Mouse (Mus musculus): ENCODE results near the gene Ogt. TPM values are rescaled to one million over a fixed set of nuclear protein-coding genes. Genes with fewer than 3 reads are reported as not detected.
A peak's percentile ranks its signal among the peaks of the same experiment; 100 is the strongest.

Ogt gene
- polyA plus RNA-seq, 1 experiment from 2014 or later: 182 TPM

GRCm38 (mm10) chrX:101640194-101641160 lies 617 bp downstream of the Ogt start:
- WGBS: 15% methylated on average over 45 of the region's 45 CpGs
- DNase-seq (ENCODE audit: low spot score) (peak; percentile 56), ATAC-seq (ENCODE audit: low read depth) (peak; percentile 38)
- Histone ChIP-seq H3K4me3 (ENCODE audit: low read depth, low read length) (peak overlapping the region; percentile 66), H3K4me1 (ENCODE audit: control insufficient read depth, insufficient read depth, low read length) (0 out of 2 replicates have a peak, but pooled peaks cover 5% of the 10 kb centered on the region), H3K4me2 (ENCODE audit: low read depth, low read length) (peak overlapping the region; percentile 68), H3K27ac (replicated peaks; ENCODE audit: low read depth, low read length) (peak overlapping the region; percentile 90), H3K27me3 (replicated peaks; ENCODE audit: control insufficient read depth, insufficient read depth, low read length) (peaks cover 24% of the 10 kb centered on the region), H3K9ac (ENCODE audit: low read depth, low read length) (peak overlapping the region; percentile 84), H3K9me3 (ENCODE audit: control insufficient read depth, low read length) (no peaks in the 10 kb centered on the region), H3K36me3 (ENCODE audit: control insufficient read depth, insufficient read depth, low read length) (peaks cover 7% of the 10 kb centered on the region; the same call in 1 of the 2 replicates)

DNA sequence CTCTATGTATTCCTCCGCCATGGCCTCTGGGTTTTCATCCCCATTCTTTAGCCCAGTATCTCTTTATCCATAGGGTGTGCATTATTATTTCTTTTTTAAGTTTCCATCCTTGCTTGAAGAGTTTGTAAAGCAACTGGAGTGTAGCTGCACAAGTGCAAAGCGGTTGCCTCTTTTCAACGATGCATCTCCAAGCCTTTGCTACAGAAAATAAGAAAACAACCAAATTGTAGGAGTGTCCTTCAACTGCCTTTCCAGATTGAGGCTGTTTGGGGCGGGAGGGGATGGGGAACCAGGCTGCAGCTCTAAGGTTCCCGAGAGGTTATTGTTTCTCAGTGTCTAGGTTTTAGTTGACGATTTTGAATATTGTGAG lies 1.3 kb downstream of the Ogt start:
- H3K9me3 ChIP-seq (ENCODE audit: control insufficient read depth, low read length): no peaks in the 10 kb centered on the region
- WGBS: 15% methylated on average over 6 of the region's 6 CpGs
- peak overlapping the region; percentile 90 for H3K27ac ChIP-seq (replicated peaks; ENCODE audit: low read depth, low read length)
- H3K4me2 ChIP-seq (ENCODE audit: low read depth, low read length): peak overlapping the region; percentile 68
- H3K36me3 ChIP-seq (ENCODE audit: control insufficient read depth, insufficient read depth, low read length): peaks cover 8% of the 10 kb centered on the region; the same call in 1 of the 2 replicates
- ATAC-seq (ENCODE audit: low read depth): no peak
- peaks cover 24% of the 10 kb centered on the region for H3K27me3 ChIP-seq (replicated peaks; ENCODE audit: control insufficient read depth, insufficient read depth, low read length)
- H3K4me1 ChIP-seq (ENCODE audit: control insufficient read depth, insufficient read depth, low read length): 0 out of 2 replicates have a peak, but pooled peaks cover 5% of the 10 kb centered on the region
- peak overlapping the region; percentile 84 for H3K9ac ChIP-seq (ENCODE audit: low read depth, low read length)
- DNase-seq (ENCODE audit: low spot score): peak; percentile 3
- peak overlapping the region; percentile 66 for H3K4me3 ChIP-seq (ENCODE audit: low read depth, low read length)

DNA sequence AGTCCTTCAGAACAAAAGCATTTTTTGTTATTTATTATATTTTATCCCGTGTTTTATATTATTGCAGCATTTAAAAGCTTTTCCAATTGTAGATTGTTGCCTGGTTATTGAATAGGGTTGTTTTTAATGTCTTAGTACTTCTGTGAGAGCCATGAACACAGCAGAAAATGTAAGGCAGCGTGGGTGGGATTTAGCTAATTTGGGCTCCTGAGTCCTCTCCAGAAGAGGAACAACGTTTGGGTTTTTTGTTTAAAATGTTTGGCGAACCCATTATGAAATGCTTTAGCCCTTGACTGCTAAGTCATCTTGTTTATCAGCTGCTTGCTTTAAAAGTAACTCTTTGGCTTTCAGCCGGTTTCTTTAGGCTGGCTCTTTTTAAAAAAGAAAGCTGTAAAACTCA lies 2.2 kb downstream of the Ogt start:
- Histone ChIP-seq H3K4me3 (ENCODE audit: low read depth, low read length) (peak overlapping the region; percentile 66), H3K27ac (replicated peaks; ENCODE audit: low read depth, low read length) (no peak overlapping the region), H3K4me1 (ENCODE audit: control insufficient read depth, insufficient read depth, low read length) (0 out of 2 replicates have a peak, but pooled peaks cover 2% of the 10 kb centered on the region), H3K4me2 (ENCODE audit: low read depth, low read length) (peak overlapping the region; percentile 68), H3K9me3 (ENCODE audit: control insufficient read depth, low read length) (no peaks in the 10 kb centered on the region), H3K36me3 (ENCODE audit: control insufficient read depth, insufficient read depth, low read length) (peaks cover 8% of the 10 kb centered on the region; the same call in 1 of the 2 replicates), H3K9ac (ENCODE audit: low read depth, low read length) (peak overlapping the region; percentile 84), H3K27me3 (replicated peaks; ENCODE audit: control insufficient read depth, insufficient read depth, low read length) (peaks cover 24% of the 10 kb centered on the region)
- WGBS: 18% methylated on average over 5 of the region's 5 CpGs
- DNase-seq (ENCODE audit: low spot score) (no peak), ATAC-seq (ENCODE audit: low read depth) (no peak)

GRCm38 (mm10) chrX:101645286-101645685 lies 5.4 kb downstream of the Ogt start:
- WGBS: 71% methylated on average over 2 of the region's 2 CpGs
- peaks cover 3% of the 10 kb centered on the region; the same call in 1 of the 2 replicates for H3K27me3 ChIP-seq (replicated peaks; ENCODE audit: control insufficient read depth, insufficient read depth, low read length)
- no peak overlapping the region for H3K4me3 ChIP-seq (ENCODE audit: low read depth, low read length)
- no peak overlapping the region for H3K4me2 ChIP-seq (ENCODE audit: low read depth, low read length)
- no peak overlapping the region for H3K9ac ChIP-seq (ENCODE audit: low read depth, low read length)
- H3K27ac ChIP-seq (replicated peaks; ENCODE audit: low read depth, low read length): no peak overlapping the region
- no peaks in the 10 kb centered on the region for H3K4me1 ChIP-seq (ENCODE audit: control insufficient read depth, insufficient read depth, low read length)
- DNase-seq (ENCODE audit: low spot score) (no peak), ATAC-seq (ENCODE audit: low read depth) (no peak)
- H3K9me3 ChIP-seq (ENCODE audit: control insufficient read depth, low read length): no peaks in the 10 kb centered on the region
- peaks cover 8% of the 10 kb centered on the region; the same call in 1 of the 2 replicates for H3K36me3 ChIP-seq (ENCODE audit: control insufficient read depth, insufficient read depth, low read length)

GRCm38 (mm10) chrX:101646621-101647020 lies 6.8 kb downstream of the Ogt start:
- DNase-seq (ENCODE audit: low spot score): no peak
- no peaks in the 10 kb centered on the region for H3K4me1 ChIP-seq (ENCODE audit: control insufficient read depth, insufficient read depth, low read length)
- no peak overlapping the region for H3K4me3 ChIP-seq (ENCODE audit: low read depth, low read length)
- peaks cover 8% of the 10 kb centered on the region; the same call in 1 of the 2 replicates for H3K36me3 ChIP-seq (ENCODE audit: control insufficient read depth, insufficient read depth, low read length)
- 0 out of 2 replicates have a peak, but pooled peaks cover 3% of the 10 kb centered on the region for H3K27me3 ChIP-seq (replicated peaks; ENCODE audit: control insufficient read depth, insufficient read depth, low read length)
- WGBS: 73% methylated on average over 5 of the region's 5 CpGs
- no peaks in the 10 kb centered on the region for H3K9me3 ChIP-seq (ENCODE audit: control insufficient read depth, low read length)
- no peak overlapping the region for H3K27ac ChIP-seq (replicated peaks; ENCODE audit: low read depth, low read length)
- no peak for ATAC-seq (ENCODE audit: low read depth)
- no peak overlapping the region for H3K4me2 ChIP-seq (ENCODE audit: low read depth, low read length)
- no peak overlapping the region for H3K9ac ChIP-seq (ENCODE audit: low read depth, low read length)

DNA sequence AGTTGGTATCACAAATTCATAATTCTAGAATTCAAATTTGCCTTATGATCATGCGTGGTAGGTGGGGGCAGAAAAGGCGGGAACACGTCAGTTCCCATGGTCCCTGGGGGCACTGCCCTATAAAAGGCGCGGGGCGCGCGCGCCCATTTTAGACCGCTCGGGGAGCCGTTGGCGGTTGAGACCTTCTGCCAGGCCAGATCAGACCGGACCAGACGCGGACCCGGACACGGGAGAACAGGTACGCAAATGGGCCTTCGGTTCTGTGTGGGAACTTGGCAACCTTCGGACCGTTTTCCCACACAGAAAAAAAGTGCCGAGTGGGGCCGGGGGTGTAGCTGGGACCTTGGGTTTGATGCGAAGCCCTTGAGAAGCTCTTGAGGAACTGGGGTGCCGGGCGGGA lies 55.8 kb downstream of the Ogt start:
- H3K4me2 ChIP-seq (ENCODE audit: low read depth, low read length): no peak overlapping the region
- no peaks in the 10 kb centered on the region for H3K27me3 ChIP-seq (replicated peaks; ENCODE audit: control insufficient read depth, insufficient read depth, low read length)
- H3K9ac ChIP-seq (ENCODE audit: low read depth, low read length): no peak overlapping the region
- no peaks in the 10 kb centered on the region for H3K36me3 ChIP-seq (ENCODE audit: control insufficient read depth, insufficient read depth, low read length)
- H3K4me1 ChIP-seq (ENCODE audit: control insufficient read depth, insufficient read depth, low read length): no peaks in the 10 kb centered on the region
- no peak overlapping the region for H3K27ac ChIP-seq (replicated peaks; ENCODE audit: low read depth, low read length)
- H3K4me3 ChIP-seq (ENCODE audit: low read depth, low read length): no peak overlapping the region
- ATAC-seq (ENCODE audit: low read depth) (no peak), DNase-seq (ENCODE audit: low spot score) (no peak)
- 92% methylated on average over 27 of the region's 27 CpGs for WGBS
- peaks cover 31% of the 10 kb centered on the region for H3K9me3 ChIP-seq (ENCODE audit: control insufficient read depth, low read length)

DNA sequence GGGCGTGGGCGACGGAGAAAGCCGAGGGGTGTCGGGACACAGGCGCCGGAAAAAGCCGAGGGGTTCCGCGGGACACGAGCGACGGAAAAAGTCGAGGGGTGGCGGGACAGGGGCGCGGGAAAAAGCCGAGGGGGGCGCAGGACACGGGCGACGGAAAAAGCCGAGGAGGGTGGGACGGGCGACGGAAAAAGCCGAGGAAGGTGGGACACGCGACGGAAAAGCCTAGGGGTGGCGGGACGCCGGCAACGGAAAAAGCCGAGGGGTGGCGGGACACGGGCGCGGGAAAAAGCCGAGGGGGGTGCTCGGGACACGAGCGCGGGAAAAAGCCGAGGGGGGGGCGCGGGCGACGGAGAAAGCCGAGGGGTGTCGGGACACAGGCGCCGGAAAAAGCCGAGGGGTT lies 57.7 kb downstream of the Ogt start:
- Histone ChIP-seq H3K9ac (ENCODE audit: low read depth, low read length) (no peak overlapping the region), H3K36me3 (ENCODE audit: control insufficient read depth, insufficient read depth, low read length) (no peaks in the 10 kb centered on the region), H3K27me3 (replicated peaks; ENCODE audit: control insufficient read depth, insufficient read depth, low read length) (no peaks in the 10 kb centered on the region), H3K4me2 (ENCODE audit: low read depth, low read length) (no peak overlapping the region), H3K9me3 (ENCODE audit: control insufficient read depth, low read length) (peaks cover 31% of the 10 kb centered on the region), H3K4me3 (ENCODE audit: low read depth, low read length) (no peak overlapping the region), H3K4me1 (ENCODE audit: control insufficient read depth, insufficient read depth, low read length) (no peaks in the 10 kb centered on the region), H3K27ac (replicated peaks; ENCODE audit: low read depth, low read length) (no peak overlapping the region)
- DNase-seq (ENCODE audit: low spot score) (no peak), ATAC-seq (ENCODE audit: low read depth) (no peak)
- 79% methylated on average over 41 of the region's 54 CpGs for WGBS

- DNase-seq (ENCODE audit: low spot score) (no peak), ATAC-seq (ENCODE audit: low read depth) (no peak)
- H3K4me3 ChIP-seq (ENCODE audit: low read depth, low read length): no peak overlapping the region
- 55% methylated on average over 22 of the region's 23 CpGs for WGBS
- H3K27me3 ChIP-seq (replicated peaks; ENCODE audit: control insufficient read depth, insufficient read depth, low read length): no peaks in the 10 kb centered on the region
- H3K4me2 ChIP-seq (ENCODE audit: low read depth, low read length): no peak overlapping the region
- H3K36me3 ChIP-seq (ENCODE audit: control insufficient read depth, insufficient read depth, low read length): no peaks in the 10 kb centered on the region
- peaks cover 31% of the 10 kb centered on the region for H3K9me3 ChIP-seq (ENCODE audit: control insufficient read depth, low read length)
- H3K4me1 ChIP-seq (ENCODE audit: control insufficient read depth, insufficient read depth, low read length): no peaks in the 10 kb centered on the region
- no peak overlapping the region for H3K27ac ChIP-seq (replicated peaks; ENCODE audit: low read depth, low read length)
- H3K9ac ChIP-seq (ENCODE audit: low read depth, low read length): no peak overlapping the region
Observed at GRCm38 (mm10) chrX:101698232-101698631, 58.4 kb downstream of the Ogt start.

Data from embryonic facial prominence, embryonic 14.5 days (tissue).